Mouse (Mus musculus): ENCODE results near the gene Cst8.
"Not testable (repeated sequence)": the region's sequence is repeated elsewhere in the genome, so short reads cannot be mapped to it uniquely, and the experiment has no call there.

Gene Cst8

GRCm38 (mm10) chr2:148798485-148798884, at the start of gene Cst8:
Gene Cst8 (plus strand): TSS chr2:148798785.
- DNase-seq (ENCODE audit: low read depth, low spot score): no peak

- DNase-seq (ENCODE audit: low read depth, low spot score): no peak
These were observed 48.5 kb upstream of the Cst8 start, which contains the start of gene Cstl1 for GRCm38 (mm10) chr2:148750058-148750457. Gene Cstl1 (plus strand): TSS chr2:148750358.

- peak; percentile 74 for DNase-seq (ENCODE audit: low read depth, low spot score)
These were observed 46.4 kb upstream of the Cst8 start for GRCm38 (mm10) chr2:148751893-148752813.

GRCm38 (mm10) chr2:148754310-148754846, 44.2 kb upstream of the Cst8 start:
- no peak for DNase-seq (ENCODE audit: low read depth, low spot score)

- no peak for DNase-seq (ENCODE audit: low read depth, low spot score)
These were observed 34.8 kb upstream of the Cst8 start for GRCm38 (mm10) chr2:148763648-148764388.

GRCm38 (mm10) chr2:148771397-148771796, 27.2 kb upstream of the Cst8 start, which contains the start of gene Cst11:
Gene Cst11 (minus strand): TSS chr2:148771497.
- not testable (repeated sequence) for DNase-seq (ENCODE audit: low read depth, low spot score)

GRCm38 (mm10) chr2:148781709-148782108, 16.9 kb upstream of the Cst8 start, which contains the start of gene 8030411F24Rik:
Gene 8030411F24Rik (plus strand): TSS chr2:148782009.
- no peak for DNase-seq (ENCODE audit: low read depth, low spot score)

GRCm38 (mm10) chr2:148789142-148789541, 9.4 kb upstream of the Cst8 start, which contains the start of gene Cst12:
Gene Cst12 (plus strand): TSS chr2:148789361.
- DNase-seq (ENCODE audit: low read depth, low spot score): no peak

- no peak for DNase-seq (ENCODE audit: low read depth, low spot score)
These were observed 2.9 kb downstream of the Cst8 start for GRCm38 (mm10) chr2:148801491-148801921.

GRCm38 (mm10) chr2:148806696-148807095, 8.1 kb downstream of the Cst8 start:
- DNase-seq (ENCODE audit: low read depth, low spot score): no peak

- DNase-seq (ENCODE audit: low read depth, low spot score): no peak
These were observed 21.3 kb downstream of the Cst8 start, which contains the start of gene Cst13 for GRCm38 (mm10) chr2:148819909-148820308. Gene Cst13 (plus strand): TSS chr2:148820081.

GRCm38 (mm10) chr2:148825986-148826385, 27.4 kb downstream of the Cst8 start:
- no peak for DNase-seq (ENCODE audit: low read depth, low spot score)

GRCm38 (mm10) chr2:148834912-148835311, 36.3 kb downstream of the Cst8 start, which contains the start of gene Cst9:
Gene Cst9 (plus strand): TSS chr2:148835147.
- no peak for DNase-seq (ENCODE audit: low read depth, low spot score)

- DNase-seq (ENCODE audit: low read depth, low spot score): no peak
These were observed 39.6 kb downstream of the Cst8 start for GRCm38 (mm10) chr2:148838075-148838777.

- no peak for DNase-seq (ENCODE audit: low read depth, low spot score)
These were observed 40.6 kb downstream of the Cst8 start for GRCm38 (mm10) chr2:148839224-148839623.

- peak; percentile 33 for DNase-seq (ENCODE audit: low read depth, low spot score)
These were observed 52.7 kb downstream of the Cst8 start for GRCm38 (mm10) chr2:148851116-148851906.
